Mouse (Mus musculus) neural tube, postnatal 0 days (tissue): ENCODE measurements around the gene Dbh. TPM values are rescaled to one million over a fixed set of nuclear protein-coding genes. Genes with fewer than 3 reads are reported as not detected.

ENCODE experiments used
- polyA plus RNA-seq: library from polyadenylated mRNA; unstranded; fragments of >200 nt; fragmentation: Nextera tagmentation; extraction: Ambion mirVana; gene quantifications from 2 replicates; pipeline ENCODE4 v1.2.1, GENCODE M21; 2015

The Dbh gene
- 0.11 and 0.17 TPM in 2 replicates for polyA plus RNA-seq

GRCm38 (mm10) chr2:27164796-27165590, at the start of gene Dbh:
Dbh (plus strand) TSS chr2:27165233.

GRCm38 (mm10) chr2:27141950-27142693, 22.9 kb upstream of the Dbh start, which contains the start of gene Fam163b:
Fam163b (minus strand) TSS chr2:27142491.

Other genes with a start within 250 kb of the Dbh start
- 52.4 and 56.1 TPM in 2 replicates for gene Surf2, start 248.9 kb upstream of the Dbh start, polyA plus RNA-seq
- 119 and 120 TPM in 2 replicates for gene Surf1, start 248.7 kb upstream of the Dbh start, polyA plus RNA-seq
- 102 and 103 TPM in 2 replicates for gene Surf4, start 231.3 kb upstream of the Dbh start, polyA plus RNA-seq
- gene Stkld1, start 231.2 kb upstream of the Dbh start, polyA plus RNA-seq, result 0.06 and 0.68 TPM in 2 replicates
- gene Rexo4, start 200.8 kb upstream of the Dbh start, polyA plus RNA-seq, result 29.3 and 30.3 TPM in 2 replicates
- 0.05 and 0.59 TPM in 2 replicates for gene Adamts13, start 191.8 kb upstream of the Dbh start, polyA plus RNA-seq
- gene Cacfd1, start 155.3 kb upstream of the Dbh start, polyA plus RNA-seq, result 85.5 and 93.0 TPM in 2 replicates
- 23.8 and 25.0 TPM in 2 replicates for gene Slc2a6, start 137.2 kb upstream of the Dbh start, polyA plus RNA-seq
- gene Mymk, start 93.1 kb upstream of the Dbh start, polyA plus RNA-seq, result not detected in 2 replicates
- gene Adamtsl2, start 85.9 kb upstream of the Dbh start, polyA plus RNA-seq, result 4.7 and 4.9 TPM in 2 replicates
- gene Fam163b, start 22.7 kb upstream of the Dbh start, polyA plus RNA-seq, result 19.7 and 21.8 TPM in 2 replicates
- 9.7 and 10.4 TPM in 2 replicates for gene Sardh, start 83.1 kb downstream of the Dbh start, polyA plus RNA-seq